ENCODE assay signal across 18 mouse cellular contexts in genomic region chr5:108100196-108100595, GRCm38 (mm10). TPM values are rescaled to one million over a fixed set of nuclear protein-coding genes. Genes with fewer than 3 reads are reported as not detected.
DNase-seq lines count a peak whose midpoint lies in the region; TF ChIP-seq lines count a peak whose summit lies in the region.
"Had no signal": no experiment of that assay in that cellular context is flagged by ENCODE, and none has a peak within 500 bp of the region (broad histone marks: within the 10 kb centered on the region; RNA-seq: fewer than 3 reads in every experiment).

No protein-coding gene starts in this region.

- TF ChIP-seq EP300 in heart, adult 2 months (IDR thresholded peaks at IDR 0.05; ENCODE audit: insufficient read depth, low read depth, low read length): no peak

- H3K4me3 ChIP-seq in heart, adult 2 months: no peak overlapping the region
- H3K4me3 ChIP-seq in limb, embryonic 10.5 days: no peak overlapping the region
- H3K4me3 ChIP-seq: embryonic facial prominence, embryonic 15.5 days; gastrocnemius, adult 2 months; heart, embryonic 13.5 days; neural tube, embryonic 12.5 days had no signal

- no peaks in the 10 kb centered on the region for H3K4me1 ChIP-seq in heart, adult 2 months (ENCODE audit: control insufficient read depth, insufficient read depth, low read length)
- no peaks in the 10 kb centered on the region for H3K4me1 ChIP-seq in limb, embryonic 10.5 days
- H3K4me1 ChIP-seq: embryonic facial prominence, embryonic 15.5 days; heart, embryonic 13.5 days; neural tube, embryonic 12.5 days had no signal

- DNase-seq in heart, postnatal 10 days: peak; percentile 22 to 24
- no peak for DNase-seq in heart, adult 2 months
- peak; percentile 49 for DNase-seq in 416B (ENCODE audit: low read depth)
- peak; percentile 12 for DNase-seq in Muller cell, postnatal 12 days (ENCODE audit: inconsistent ontology term)
- peak; percentile 53 for DNase-seq in adrenal gland, postnatal 14 days
- no peak for DNase-seq in thymus, postnatal 4 days
- DNase-seq in limb, embryonic 10.5 days (ENCODE audit: low spot score): no peak
- DNase-seq: cerebellum, adult 11 months; gastrocnemius, adult 2 months; kidney, adult 2 months; kidney, postnatal 14 days; lung, adult 18-20 months; lung, postnatal 14 days; right cerebral cortex, postnatal 4 days had no signal

- no peaks in the 10 kb centered on the region for H3K36me3 ChIP-seq in heart, adult 2 months (ENCODE audit: control insufficient read depth, insufficient read depth, low read length)
- peaks cover 99% of the 10 kb centered on the region for H3K36me3 ChIP-seq in limb, embryonic 10.5 days

- TF ChIP-seq POLR2A in heart, adult 2 months (IDR thresholded peaks at IDR 0.05; ENCODE audit: insufficient read depth, low read depth, low read length): no peak

- H3K79me2 ChIP-seq in heart, adult 2 months (replicated peaks; ENCODE audit: control insufficient read depth, insufficient read depth, low read length): no peaks in the 10 kb centered on the region

- H3K9me3 ChIP-seq in limb, embryonic 10.5 days (replicated peaks): no peaks in the 10 kb centered on the region
- H3K9me3 ChIP-seq: embryonic facial prominence, embryonic 15.5 days; heart, embryonic 13.5 days; neural tube, embryonic 12.5 days had no signal

- intact Hi-C loops in heart, postnatal 10 days (cut with DNase I): no loop called here
- intact Hi-C loops in heart, adult 2 months (cut with DNase I): no loop called here

- H3K9ac ChIP-seq in heart, adult 2 months (ENCODE audit: low read depth, low read length): no peak overlapping the region
- H3K9ac ChIP-seq: embryonic facial prominence, embryonic 15.5 days; heart, embryonic 13.5 days; neural tube, embryonic 12.5 days had no signal

- TF ChIP-seq CTCF in heart, adult 2 months (IDR thresholded peaks at IDR 0.05): no peak

- H3K27ac ChIP-seq in heart, adult 2 months: no peak overlapping the region
- H3K27ac ChIP-seq in limb, embryonic 10.5 days: no peak overlapping the region
- H3K27ac ChIP-seq: embryonic facial prominence, embryonic 15.5 days; gastrocnemius, adult 2 months; heart, embryonic 13.5 days; neural tube, embryonic 12.5 days; stomach, postnatal 0 days had no signal

- H3K27me3 ChIP-seq in heart, adult 2 months (ENCODE audit: control insufficient read depth, insufficient read depth, low read length): no peaks in the 10 kb centered on the region
- H3K27me3 ChIP-seq in limb, embryonic 10.5 days (ENCODE audit: low read depth, poor library complexity, severe bottlenecking): no peaks in the 10 kb centered on the region
- H3K27me3 ChIP-seq: embryonic facial prominence, embryonic 15.5 days; heart, embryonic 13.5 days; neural tube, embryonic 12.5 days had no signal

RNA-seq across cellular contexts. Expression of gene Tmed5, which starts 32.2 kb away (rescaled TPM):
- 10 to 100 TPM; 25.9 to 39.3 TPM for total RNA-seq in heart, postnatal 10 days (2021)
- 10 to 100 TPM; 28.6 to 29.8 TPM for total RNA-seq in heart, adult 2 months (2021)
- polyA plus RNA-seq in heart, adult 2 months (2012; rRNA removed): 20.2 and 32.4 TPM in 2 replicates
- 86.5 and 90.7 TPM in 2 replicates for total RNA-seq in adrenal gland, postnatal 14 days (2021)
- 24.3 and 28.3 TPM in 2 replicates for polyA plus RNA-seq in limb, embryonic 10.5 days (2016; fragmentation: Nextera tagmentation; extraction: Ambion mirVana)

RNA-seq across cellular contexts. Expression of gene Ccdc18, which starts 32.5 kb away (rescaled TPM):
- total RNA-seq in heart, postnatal 10 days (2021): 1 to 10 TPM; 1.2 to 1.3 TPM
- under 1 TPM; 0.18 to 0.39 TPM for total RNA-seq in heart, adult 2 months (2021)
- not detected in 2 replicates for polyA plus RNA-seq in heart, adult 2 months (2012; rRNA removed)
- 2.3 and 2.6 TPM in 2 replicates for total RNA-seq in adrenal gland, postnatal 14 days (2021)
- 9.5 and 13.2 TPM in 2 replicates for polyA plus RNA-seq in limb, embryonic 10.5 days (2016; fragmentation: Nextera tagmentation; extraction: Ambion mirVana)
- total RNA-seq: gastrocnemius, adult 2 months had no signal

RNA-seq across cellular contexts. Expression of gene Mtf2, which starts 34.7 kb away (rescaled TPM):
- 10 to 100 TPM; 19.7 to 24.9 TPM for total RNA-seq in heart, postnatal 10 days (2021)
- 10 to 100 TPM; 10.7 to 12.2 TPM for total RNA-seq in heart, adult 2 months (2021)
- polyA plus RNA-seq in heart, adult 2 months (2012; rRNA removed): 5.8 and 11.9 TPM in 2 replicates
- total RNA-seq in adrenal gland, postnatal 14 days (2021): 22.7 and 27.9 TPM in 2 replicates
- polyA plus RNA-seq in limb, embryonic 10.5 days (2016; fragmentation: Nextera tagmentation; extraction: Ambion mirVana): 163 and 189 TPM in 2 replicates

Comparison
In these comparisons a context has a peak if more than half of its experiments do, and no peak if none do; other contexts are left out.
1. DNase-seq: peak in heart, postnatal 10 days (2 of 2), 416B (single experiment), Muller cell, postnatal 12 days (single experiment) and adrenal gland, postnatal 14 days (single experiment); none in heart, adult 2 months (0 of 2), thymus, postnatal 4 days (single experiment) and limb, embryonic 10.5 days (single experiment).